Mouse (Mus musculus) thymus, adult 18-20 months (tissue): Measurements from ENCODE around the gene Dhx34.

Experiments used
- DNase-seq, 2 experiments: peaks; one replicate each; pipeline ENCODE4 v3.0.0; 2022; ENCODE audit warnings: mixed read lengths in 2 of 2

Gene Dhx34

GRCm38 (mm10) chr7:16158735-16159134 lies 63.1 kb downstream of the Dhx34 start:
- DNase-seq = no peak

GRCm38 (mm10) chr7:16156105-16156714 lies 65.6 kb downstream of the Dhx34 start:
- no peak for DNase-seq

- DNase-seq = no peak
Observed at GRCm38 (mm10) chr7:16155132-16155872, 66.5 kb downstream of the Dhx34 start.

- DNase-seq = no peak
Observed at GRCm38 (mm10) chr7:16153522-16153921, 68.3 kb downstream of the Dhx34 start.

GRCm38 (mm10) chr7:16150191-16151145 lies 71.4 kb downstream of the Dhx34 start:
- DNase-seq = no peak

GRCm38 (mm10) chr7:16149241-16149640 lies 72.6 kb downstream of the Dhx34 start:
- DNase-seq = no peak

GRCm38 (mm10) chr7:16147643-16148042 lies 74.2 kb downstream of the Dhx34 start:
- no peak for DNase-seq
